Mouse (Mus musculus) urinary bladder, postnatal 10 days (tissue): ENCODE measurements around the gene Dclre1a.

Experiments used
- DNase-seq: peaks from one replicate; pipeline ENCODE4 v3.0.0; 2022; ENCODE audit warnings: low spot score

The Dclre1a gene

GRCm38 (mm10) chr19:56547456-56548229 is at the start of gene Dclre1a:
Gene Dclre1a, minus strand, starts transcription at chr19:56548222.
- DNase-seq, result no peak

- DNase-seq, result no peak
Measured at GRCm38 (mm10) chr19:56592472-56592871, 44.5 kb upstream of the Dclre1a start.

- DNase-seq, result no peak
Measured at GRCm38 (mm10) chr19:56590250-56590649, 42.2 kb upstream of the Dclre1a start.

GRCm38 (mm10) chr19:56589455-56589854 is 41.4 kb upstream of the Dclre1a start:
- no peak for DNase-seq

- no peak for DNase-seq
Measured at GRCm38 (mm10) chr19:56589008-56589407, 41.0 kb upstream of the Dclre1a start.

GRCm38 (mm10) chr19:56588205-56588626 is 40.2 kb upstream of the Dclre1a start:
- no peak for DNase-seq

- no peak for DNase-seq
Measured at GRCm38 (mm10) chr19:56586320-56586719, 38.3 kb upstream of the Dclre1a start.

GRCm38 (mm10) chr19:56584288-56584687 is 36.3 kb upstream of the Dclre1a start:
- no peak for DNase-seq

GRCm38 (mm10) chr19:56583785-56584184 is 35.8 kb upstream of the Dclre1a start:
- DNase-seq, result no peak

GRCm38 (mm10) chr19:56581981-56582380 is 34.0 kb upstream of the Dclre1a start:
- no peak for DNase-seq

GRCm38 (mm10) chr19:56577801-56578200 is 29.8 kb upstream of the Dclre1a start:
- no peak for DNase-seq

GRCm38 (mm10) chr19:56573184-56573583 is 25.2 kb upstream of the Dclre1a start:
- DNase-seq, result no peak

- DNase-seq, result no peak
Measured at GRCm38 (mm10) chr19:56571913-56572312, 23.9 kb upstream of the Dclre1a start.

GRCm38 (mm10) chr19:56571234-56571633 is 23.2 kb upstream of the Dclre1a start:
- DNase-seq, result no peak

- no peak for DNase-seq
Measured at GRCm38 (mm10) chr19:56570781-56571180, 22.8 kb upstream of the Dclre1a start.

- no peak for DNase-seq
Measured at GRCm38 (mm10) chr19:56566940-56567339, 18.9 kb upstream of the Dclre1a start.

GRCm38 (mm10) chr19:56566041-56566440 is 18.0 kb upstream of the Dclre1a start:
- no peak for DNase-seq

- no peak for DNase-seq
Measured at GRCm38 (mm10) chr19:56565358-56565757, 17.3 kb upstream of the Dclre1a start.

GRCm38 (mm10) chr19:56563469-56563868 is 15.4 kb upstream of the Dclre1a start:
- DNase-seq, result no peak

- DNase-seq, result no peak
Measured at GRCm38 (mm10) chr19:56562433-56563138, 14.6 kb upstream of the Dclre1a start.

- DNase-seq, result no peak
Measured at GRCm38 (mm10) chr19:56555972-56556371, 8.0 kb upstream of the Dclre1a start.

- no peak for DNase-seq
Measured at GRCm38 (mm10) chr19:56553177-56553576, 5.2 kb upstream of the Dclre1a start.

GRCm38 (mm10) chr19:56549033-56549680 is 1.1 kb upstream of the Dclre1a start:
- DNase-seq, result no peak
